Mouse (Mus musculus): Measurements from ENCODE around the gene Fam196a.

GRCm38 (mm10) chr7:134945925-134946716, 7.9 kb upstream of the Fam196a start:
- TF ChIP-seq CHD2 (IDR thresholded peaks at IDR 0.05; ENCODE audit: low read depth, low read length) (no peak), MAFK (IDR thresholded peaks at IDR 0.05; ENCODE audit: insufficient read depth, low read depth, low read length) (no peak)
